Mouse (Mus musculus): ENCODE measurements at regions not wholly inside any gene's neighbourhood (a gene's known extent, or its start where the extent isn't known, plus 50 kb on each side); places are given as distances from the start of the nearest gene placed in this dataset.

DNA sequence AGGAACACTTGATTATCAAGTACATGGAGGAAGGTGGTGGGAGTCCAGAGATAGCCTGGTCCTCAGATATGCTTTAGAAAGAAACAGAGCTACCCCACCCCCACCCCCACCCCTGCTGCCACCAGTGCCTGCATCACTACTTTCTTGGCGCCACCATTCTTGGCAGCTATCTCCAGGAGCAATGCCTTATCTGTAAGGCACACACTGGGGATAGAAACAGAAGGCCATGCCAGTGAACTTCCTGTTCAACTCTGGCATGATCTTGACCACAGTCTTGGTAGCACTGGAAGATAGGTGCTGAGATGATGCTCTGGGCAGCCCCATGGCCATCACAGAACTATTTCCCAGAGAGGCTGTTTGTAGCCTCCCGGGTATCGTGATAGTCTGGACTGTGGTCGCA, 55.3 kb upstream of the Tmem178 start:
- no peak for TF ChIP-seq CTCF (IDR thresholded peaks at IDR 0.05; ENCODE audit: control insufficient read depth, insufficient read depth, insufficient read length)
- TF ChIP-seq MYOG (IDR thresholded peaks at IDR 0.05; ENCODE audit: control insufficient read depth, extremely low read depth, insufficient read length) = no peak
- no peak for TF ChIP-seq USF1 (IDR thresholded peaks at IDR 0.05; ENCODE audit: low read depth)
- TF ChIP-seq CEBPB (IDR thresholded peaks at IDR 0.05; ENCODE audit: low read depth) = no peak
- no peak for TF ChIP-seq MYOD1 (IDR thresholded peaks at IDR 0.05; ENCODE audit: control insufficient read depth, insufficient read length, low read depth)
- no peak for TF ChIP-seq MAX (IDR thresholded peaks at IDR 0.05)

Data from C2C12 (cell line).